Mouse (Mus musculus): ENCODE measurements around the gene Cep290.
A peak's percentile ranks its signal among the peaks of the same experiment; 100 is the strongest.

The Cep290 gene

GRCm38 (mm10) chr10:100590323-100590722, 103.0 kb downstream of the Cep290 start, which contains the start of the genes 4930430F08Rik and 1700017N19Rik:
Gene 4930430F08Rik, minus strand, starts transcription at chr10:100590423.
Gene 1700017N19Rik, plus strand, starts transcription at chr10:100590484.
- no peak for ATAC-seq (ENCODE audit: low TSS enrichment)

DNA sequence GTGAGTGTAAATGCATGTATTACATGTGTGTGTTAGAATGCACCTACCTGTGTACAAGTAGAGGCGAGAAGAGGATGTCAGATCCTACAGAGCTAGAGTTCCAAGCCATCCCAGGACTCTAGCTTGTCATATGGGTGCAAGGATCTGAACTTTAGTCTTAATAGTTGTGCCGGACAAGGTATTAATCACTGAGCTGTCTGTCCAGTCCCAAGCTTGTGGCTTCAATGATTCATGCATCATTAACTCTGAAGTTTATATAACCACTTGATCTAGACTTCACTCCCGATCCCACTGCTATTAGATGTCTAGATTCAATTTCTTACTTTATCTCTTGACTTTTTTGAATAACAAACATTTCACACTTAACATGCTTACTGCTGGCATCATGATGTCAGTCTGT, 111.0 kb downstream of the Cep290 start:
- ATAC-seq (ENCODE audit: low TSS enrichment) = no peak

DNA sequence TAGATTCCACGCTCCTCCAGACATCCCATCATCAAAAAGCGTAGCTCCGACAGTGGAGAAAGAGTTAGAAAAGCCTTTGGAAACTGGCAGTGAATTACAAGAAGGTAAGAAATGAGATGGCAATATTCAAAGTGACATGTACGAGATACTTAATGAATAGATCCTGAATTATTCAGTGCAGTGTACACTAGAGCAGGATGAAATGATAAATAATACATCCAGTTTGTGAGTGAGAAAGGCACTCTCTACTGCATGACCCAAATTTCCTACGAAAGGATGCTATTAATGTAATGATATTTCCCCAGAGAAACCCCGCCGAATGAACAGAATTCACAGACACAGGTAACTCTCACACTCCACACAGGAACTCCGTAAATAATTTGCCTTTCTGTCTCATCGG, 116.2 kb downstream of the Cep290 start:
- ATAC-seq (ENCODE audit: low TSS enrichment) = no peak

DNA sequence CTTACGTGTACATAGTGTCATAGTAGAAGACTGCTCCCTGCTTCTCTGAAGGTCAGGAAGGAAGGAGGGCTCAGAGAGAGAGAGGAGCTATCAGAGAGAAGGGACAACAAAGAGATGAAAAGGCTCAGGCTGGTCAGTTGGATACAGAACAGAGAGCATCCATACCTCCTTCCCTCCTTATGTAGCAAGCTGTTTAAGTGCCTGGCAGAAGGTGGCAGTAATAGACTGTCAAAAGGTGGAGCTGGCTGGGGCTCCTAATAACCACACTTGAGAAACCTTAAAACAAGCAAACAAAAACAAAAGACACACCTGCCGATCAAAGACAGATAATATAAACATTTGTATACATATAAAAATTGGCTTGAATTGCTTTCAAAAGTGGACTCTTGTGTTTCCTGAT, 116.9 kb downstream of the Cep290 start:
- peak; percentile 78 for ATAC-seq (ENCODE audit: low TSS enrichment)

GRCm38 (mm10) chr10:100617233-100617903, 130.0 kb downstream of the Cep290 start:
- ATAC-seq (ENCODE audit: low TSS enrichment) = no peak; the same call in 1 of the 2 replicates

GRCm38 (mm10) chr10:100619474-100619873, 132.1 kb downstream of the Cep290 start:
- ATAC-seq (ENCODE audit: low TSS enrichment) = no peak

DNA sequence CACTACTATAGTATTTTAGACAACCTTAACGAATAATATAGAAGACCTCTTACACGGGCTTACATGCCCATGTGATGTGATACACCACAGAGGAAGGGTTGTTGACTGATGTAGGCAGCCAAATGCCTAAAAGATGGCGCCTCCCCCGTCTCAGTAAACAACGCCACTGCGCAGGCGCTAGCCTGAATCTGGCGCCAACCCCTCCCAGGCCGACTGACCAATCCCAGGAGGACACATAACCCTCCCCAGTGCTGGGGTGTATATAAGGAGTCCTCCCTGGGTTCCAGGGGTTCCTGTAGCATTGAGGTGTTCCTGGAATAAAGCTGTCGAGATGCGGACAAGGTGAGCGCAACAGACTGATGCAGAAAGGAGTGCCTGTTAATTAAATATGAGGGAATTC, 132.7 kb downstream of the Cep290 start:
- no peak for ATAC-seq (ENCODE audit: low TSS enrichment)

GRCm38 (mm10) chr10:100622494-100622893, 135.1 kb downstream of the Cep290 start:
- ATAC-seq (ENCODE audit: low TSS enrichment) = no peak
